Mouse (Mus musculus) midbrain, postnatal 0 days (tissue): Measurements from ENCODE around the gene Syn1. TPM values are rescaled to one million over a fixed set of nuclear protein-coding genes. Genes with fewer than 3 reads are reported as not detected.

ENCODE experiments used
- ATAC-seq: fragments of 200-750 bp; cut with Nextera tagmentation; 2 replicates; pipeline ENCODE4 v1.8.0; 2017; ENCODE audit warnings: moderate number of reproducible peaks, mild to moderate bottlenecking, moderate TSS enrichment, moderate library complexity; ENCODE audit not compliant: low FRiP score
- DNase-seq: peaks from one replicate; pipeline ENCODE4 v3.0.0-alpha.2; 2015; ENCODE audit warnings: low spot score
- H3K27ac ChIP-seq: fragments of 300-500 bp; sonication (generic); 2 replicates; pipeline ENCODE4 v1.5.1; 2014; ENCODE audit warnings: low read depth, mild to moderate bottlenecking, low read length, mixed read lengths
- H3K27me3 ChIP-seq: fragments of 300-500 bp; sonication (generic); 2 replicates; pipeline ENCODE4 v1.6.1; 2014; ENCODE audit warnings: low read length, control low read depth, mixed read lengths; ENCODE audit not compliant: insufficient read depth
- H3K36me3 ChIP-seq: fragments of 300-500 bp; sonication (generic); 2 replicates; pipeline ENCODE4 v1.6.1; 2014; ENCODE audit warnings: low read length, control low read depth, mixed read lengths; ENCODE audit not compliant: insufficient read depth
- H3K4me1 ChIP-seq: fragments of 300-500 bp; sonication (generic); 2 replicates; pipeline ENCODE4 v1.6.1; 2014; ENCODE audit warnings: mild to moderate bottlenecking, control low read depth, antibody characterized with exemption, low read length, mixed read lengths; ENCODE audit not compliant: insufficient read depth
- H3K4me2 ChIP-seq: fragments of 300-500 bp; sonication (generic); 2 replicates; pipeline ENCODE4 v1.6.1; 2014; ENCODE audit warnings: low read depth, mild to moderate bottlenecking, low read length, mixed read lengths; ENCODE audit not compliant: poor library complexity, severe bottlenecking
- H3K4me3 ChIP-seq: fragments of 300-500 bp; sonication (generic); 2 replicates; pipeline ENCODE4 v1.5.1; 2014; ENCODE audit warnings: low read depth, mild to moderate bottlenecking, low read length, moderate library complexity
- H3K9ac ChIP-seq: fragments of 300-500 bp; sonication (generic); replicated peaks from 2 replicates; pipeline ENCODE4 v1.6.1; 2014; ENCODE audit warnings: mild to moderate bottlenecking, low read length, moderate library complexity, mixed read lengths; ENCODE audit not compliant: poor library complexity, severe bottlenecking
- H3K9me3 ChIP-seq: fragments of 300-500 bp; sonication (generic); 2 replicates; pipeline ENCODE4 v1.6.1; 2016; ENCODE audit warnings: low read length, control low read depth
- CTCF ChIP-seq: IDR thresholded peaks from 2 replicates; pipeline ENCODE4 v1.5.1; 2016; ENCODE audit warnings: antibody characterized with exemption, mild to moderate bottlenecking
- WGBS: fragments of 180-500 bp; shearing (Covaris S2); extraction: QIAGEN DNeasy Blood & Tissue Kit; methylation state at CpG from one replicate; pipeline ENCODE4 v1.1.7; 2014; 5-methylcytosine and 5-hydroxymethylcytosine counted together
- polyA plus RNA-seq: library from polyadenylated mRNA; unstranded; fragments of >200 nt; fragmentation: Nextera tagmentation; extraction: Ambion mirVana; gene quantifications from 2 replicates; pipeline ENCODE4 v1.2.1, GENCODE M21; 2015
- total RNA-seq: library from RNA; depleted of rRNA; stranded (reverse); fragments of >200 nt; gene quantifications from 2 replicates; pipeline ENCODE4 v1.2.3, GENCODE M21; 2014

The Syn1 gene
- total and polyA plus RNA-seq, 2 experiments from 2014 or later, result 70.8 to 115 TPM

GRCm38 (mm10) chrX:20915075-20915474 lies 5.7 kb downstream of the Syn1 start:
- Histone ChIP-seq H3K4me3 (no peak overlapping the region), H3K27ac (no peak overlapping the region), H3K9ac (no peak overlapping the region), H3K4me2 (no peak overlapping the region), H3K27me3 (no peaks in the 10 kb centered on the region), H3K9me3 (no peaks in the 10 kb centered on the region), H3K36me3 (no peaks in the 10 kb centered on the region), H3K4me1 (peaks cover 3% of the 10 kb centered on the region; the same call in 1 of the 2 replicates)
- ATAC-seq (no peak), DNase-seq (no peak)
- no peak for TF ChIP-seq CTCF

GRCm38 (mm10) chrX:20913726-20914125 lies 7.1 kb downstream of the Syn1 start:
- H3K4me3 ChIP-seq, result no peak overlapping the region
- DNase-seq (no peak), ATAC-seq (no peak)
- no peak for TF ChIP-seq CTCF
- H3K9ac ChIP-seq, result no peak overlapping the region
- no peaks in the 10 kb centered on the region for H3K27me3 ChIP-seq
- H3K4me1 ChIP-seq, result 0 out of 2 replicates have a peak, but pooled peaks cover 3% of the 10 kb centered on the region
- H3K9me3 ChIP-seq, result no peaks in the 10 kb centered on the region
- no peak overlapping the region for H3K4me2 ChIP-seq
- H3K27ac ChIP-seq, result no peak overlapping the region
- 88% methylated on average over 6 of the region's 6 CpGs for WGBS
- no peaks in the 10 kb centered on the region for H3K36me3 ChIP-seq

GRCm38 (mm10) chrX:20910074-20910473 lies 10.7 kb downstream of the Syn1 start:
- 53% methylated on average over 3 of the region's 3 CpGs for WGBS
- Histone ChIP-seq H3K36me3 (0 out of 2 replicates have a peak, but pooled peaks cover 3% of the 10 kb centered on the region), H3K4me2 (no peak overlapping the region), H3K4me3 (no peak overlapping the region), H3K9me3 (no peaks in the 10 kb centered on the region), H3K4me1 (no peaks in the 10 kb centered on the region), H3K27me3 (no peaks in the 10 kb centered on the region), H3K9ac (no peak overlapping the region), H3K27ac (no peak overlapping the region)
- ATAC-seq (no peak), DNase-seq (no peak)
- TF ChIP-seq CTCF, result no peak

- ATAC-seq (no peak), DNase-seq (no peak)
- H3K9ac ChIP-seq, result no peak overlapping the region
- no peaks in the 10 kb centered on the region for H3K9me3 ChIP-seq
- H3K4me2 ChIP-seq, result no peak overlapping the region
- 27% methylated on average over 3 of the region's 3 CpGs for WGBS
- H3K27ac ChIP-seq, result no peak overlapping the region
- H3K36me3 ChIP-seq, result no peaks in the 10 kb centered on the region
- H3K4me3 ChIP-seq, result no peak overlapping the region
- H3K27me3 ChIP-seq, result no peaks in the 10 kb centered on the region
- H3K4me1 ChIP-seq, result no peaks in the 10 kb centered on the region
- no peak for TF ChIP-seq CTCF
Measured at GRCm38 (mm10) chrX:20875241-20875640, 45.6 kb downstream of the Syn1 start.

GRCm38 (mm10) chrX:20872928-20873500 lies 47.8 kb downstream of the Syn1 start:
- H3K27ac ChIP-seq, result no peak overlapping the region
- H3K27me3 ChIP-seq, result no peaks in the 10 kb centered on the region
- TF ChIP-seq CTCF, result no peak
- no peaks in the 10 kb centered on the region for H3K9me3 ChIP-seq
- 42% methylated on average over 11 of the region's 11 CpGs for WGBS
- H3K36me3 ChIP-seq, result no peaks in the 10 kb centered on the region
- H3K4me2 ChIP-seq, result no peak overlapping the region
- no peak for DNase-seq
- H3K4me1 ChIP-seq, result no peaks in the 10 kb centered on the region
- no peak overlapping the region for H3K4me3 ChIP-seq
- H3K9ac ChIP-seq, result no peak overlapping the region
- no peak for ATAC-seq

- Histone ChIP-seq H3K4me1 (no peaks in the 10 kb centered on the region), H3K4me3 (no peak within 1 kb of the TSS), H3K27me3 (no peaks in the 10 kb centered on the region), H3K4me2 (no peak within 1 kb of the TSS), H3K9me3 (no peaks in the 10 kb centered on the region), H3K9ac (no peak within 1 kb of the TSS), H3K27ac (no peak within 1 kb of the TSS), H3K36me3 (no peaks in the 10 kb centered on the region)
- TF ChIP-seq CTCF, result 0 out of 2 replicates have a peak, but pooled peaks have one; percentile 11
- ATAC-seq (no peak), DNase-seq (peak; percentile 14)
- 36% methylated on average over 17 of the region's 18 CpGs for WGBS
Measured at GRCm38 (mm10) chrX:20869962-20870513, 50.8 kb downstream of the Syn1 start, which contains the start of gene Timp1. Gene Timp1 (plus strand): TSS chrX:20870166.
